Mouse (Mus musculus) C2C12 (cell line): ENCODE data around the gene Tspan15. TPM values are rescaled to one million over a fixed set of nuclear protein-coding genes. Genes with fewer than 3 reads are reported as not detected.

Experiments used
- H3K27me3 ChIP-seq: one replicate; pipeline ENCODE4 v1.6.1; 2011; ENCODE audit not compliant: control insufficient read depth, insufficient read depth, insufficient read length
- H3K36me3 ChIP-seq: one replicate; pipeline ENCODE4 v1.6.1; 2011; ENCODE audit not compliant: control insufficient read depth, insufficient read depth
- H3K4me3 ChIP-seq: one replicate; pipeline ENCODE4 v1.5.1; 2011; ENCODE audit warnings: mild to moderate bottlenecking, control low read depth; ENCODE audit not compliant: poor library complexity, insufficient read depth, severe bottlenecking
- H3K79me2 ChIP-seq: one replicate; pipeline ENCODE4 v1.6.1; 2011; ENCODE audit not compliant: control insufficient read depth, insufficient read depth
- H3K79me3 ChIP-seq: one replicate; pipeline ENCODE4 v1.6.1; 2011; ENCODE audit warnings: low read depth, control low read depth
- H3ac ChIP-seq: one replicate; pipeline ENCODE3; 2011; ENCODE audit warnings: low read depth; ENCODE audit not compliant: control insufficient read depth, insufficient read length
- CEBPB ChIP-seq: IDR thresholded peaks from one replicate; pipeline ENCODE4 v1.6.1; 2011; ENCODE audit warnings: low read depth, mild to moderate bottlenecking, control low read depth, moderate library complexity
- CTCF ChIP-seq: IDR thresholded peaks from one replicate; pipeline ENCODE4 v1.5.1; 2011; ENCODE audit not compliant: control insufficient read depth, insufficient read depth, insufficient read length
- FOSL1 ChIP-seq: IDR thresholded peaks from one replicate; pipeline ENCODE4 v1.8.0; 2011; ENCODE audit warnings: mild to moderate bottlenecking, low read length; ENCODE audit not compliant: poor library complexity, insufficient read depth, severe bottlenecking
- MAX ChIP-seq: IDR thresholded peaks from one replicate; pipeline ENCODE4 v1.6.1; 2011; ENCODE audit warnings: mild to moderate bottlenecking, control low read depth
- MYOD1 ChIP-seq: IDR thresholded peaks from one replicate; pipeline ENCODE4 v1.6.1; 2011; ENCODE audit warnings: low read depth; ENCODE audit not compliant: control insufficient read depth, insufficient read length
- MYOG ChIP-seq: IDR thresholded peaks from one replicate; pipeline ENCODE4 v1.6.1; 2011; ENCODE audit not compliant: control insufficient read depth, insufficient read length; ENCODE audit errors: extremely low read depth
- USF1 ChIP-seq: IDR thresholded peaks from one replicate; pipeline ENCODE4 v1.6.1; 2011; ENCODE audit warnings: low read depth, mild to moderate bottlenecking, control low read depth, moderate library complexity
- polyA plus RNA-seq: library from polyadenylated mRNA; unstranded; fragments of >200 nt; fragmentation: generic; extraction: Trizol; gene quantifications from one replicate; pipeline ENCODE4 v1.2.1, GENCODE M21; 2012; ENCODE audit warnings: missing spikeins

Tspan15 gene
- polyA plus RNA-seq, 1 experiment = 5.6 TPM

GRCm38 (mm10) chr10:62224231-62224630, 6.8 kb downstream of the Tspan15 start:
- H3K27me3 ChIP-seq = no peaks in the 10 kb centered on the region
- no peak for TF ChIP-seq CEBPB
- no peak for TF ChIP-seq CTCF
- TF ChIP-seq MAX = no peak
- TF ChIP-seq MYOG = no peak
- no peak for TF ChIP-seq MYOD1
- TF ChIP-seq USF1 = no peak
- no peak for TF ChIP-seq FOSL1
- peaks cover 2% of the 10 kb centered on the region for H3K79me3 ChIP-seq
- no peak overlapping the region for H3K4me3 ChIP-seq
- no peaks in the 10 kb centered on the region for H3K36me3 ChIP-seq
- H3ac ChIP-seq = no peak overlapping the region
- no peaks in the 10 kb centered on the region for H3K79me2 ChIP-seq

GRCm38 (mm10) chr10:62222777-62223176, 8.3 kb downstream of the Tspan15 start:
- no peaks in the 10 kb centered on the region for H3K27me3 ChIP-seq
- TF ChIP-seq CTCF = no peak
- no peaks in the 10 kb centered on the region for H3K36me3 ChIP-seq
- no peak overlapping the region for H3K4me3 ChIP-seq
- H3K79me3 ChIP-seq = peaks cover 2% of the 10 kb centered on the region
- no peaks in the 10 kb centered on the region for H3K79me2 ChIP-seq
- no peak overlapping the region for H3ac ChIP-seq

- no peak overlapping the region for H3ac ChIP-seq
- TF ChIP-seq FOSL1 = no peak
- no peak for TF ChIP-seq MYOG
- no peak for TF ChIP-seq MAX
- no peak for TF ChIP-seq MYOD1
- no peak for TF ChIP-seq CTCF
- TF ChIP-seq USF1 = no peak
- no peak for TF ChIP-seq CEBPB
Measured at GRCm38 (mm10) chr10:62221647-62222046, 9.4 kb downstream of the Tspan15 start.

GRCm38 (mm10) chr10:62220732-62221514, 10.1 kb downstream of the Tspan15 start:
- no peak overlapping the region for H3ac ChIP-seq
- H3K79me2 ChIP-seq = no peaks in the 10 kb centered on the region
- no peaks in the 10 kb centered on the region for H3K36me3 ChIP-seq
- TF ChIP-seq MYOD1 (no peak), MAX (no peak), FOSL1 (no peak), MYOG (no peak), CEBPB (no peak)
- H3K4me3 ChIP-seq = no peak overlapping the region
- peaks cover 2% of the 10 kb centered on the region for H3K79me3 ChIP-seq
- no peaks in the 10 kb centered on the region for H3K27me3 ChIP-seq

More at GRCm38 (mm10) chr10:62221647-62222046, 9.4 kb downstream of the Tspan15 start:
- Histone ChIP-seq H3K79me2 (no peaks in the 10 kb centered on the region), H3K27me3 (no peaks in the 10 kb centered on the region), H3K79me3 (peaks cover 2% of the 10 kb centered on the region), H3K4me3 (no peak overlapping the region), H3K36me3 (no peaks in the 10 kb centered on the region)

- no peaks in the 10 kb centered on the region for H3K79me2 ChIP-seq
- H3K4me3 ChIP-seq = no peak overlapping the region
- H3K27me3 ChIP-seq = no peaks in the 10 kb centered on the region
- H3K79me3 ChIP-seq = peaks cover 1% of the 10 kb centered on the region
- no peaks in the 10 kb centered on the region for H3K36me3 ChIP-seq
- no peak overlapping the region for H3ac ChIP-seq
- TF ChIP-seq USF1 (no peak), FOSL1 (no peak), CEBPB (no peak), CTCF (no peak), MYOD1 (no peak), MYOG (no peak), MAX (no peak)
Measured at GRCm38 (mm10) chr10:62218789-62219172, 12.3 kb downstream of the Tspan15 start.

- Histone ChIP-seq H3K4me3 (no peak overlapping the region), H3K27me3 (no peaks in the 10 kb centered on the region), H3K79me3 (no peaks in the 10 kb centered on the region), H3K36me3 (no peaks in the 10 kb centered on the region), H3K79me2 (no peaks in the 10 kb centered on the region), H3ac (no peak overlapping the region)
- TF ChIP-seq CTCF = no peak
- TF ChIP-seq MYOG = no peak
- no peak for TF ChIP-seq USF1
- no peak for TF ChIP-seq FOSL1
- TF ChIP-seq MAX = no peak
- TF ChIP-seq MYOD1 = no peak
- TF ChIP-seq CEBPB = no peak
Measured at GRCm38 (mm10) chr10:62218044-62218788, 12.8 kb downstream of the Tspan15 start.
